Mouse (Mus musculus) splenic B cell, adult 2 months (primary cell): ENCODE measurements around the gene H1foo.

Experiments
- DNase-seq: peaks from one replicate; pipeline ENCODE4 v3.0.0-alpha.2; 2011; ENCODE audit warnings: low read depth, low spot score
- H3K27me3 ChIP-seq: 2 replicates; pipeline ENCODE4 v1.6.1; 2012; ENCODE audit warnings: mild to moderate bottlenecking, low read length, moderate library complexity, mixed read lengths; ENCODE audit not compliant: control insufficient read depth, poor library complexity, insufficient read depth, severe bottlenecking
- H3K36me3 ChIP-seq: 2 replicates; pipeline ENCODE4 v1.6.1; 2012; ENCODE audit warnings: mild to moderate bottlenecking, low read length, moderate library complexity, mixed read lengths; ENCODE audit not compliant: control insufficient read depth, poor library complexity, insufficient read depth, severe bottlenecking

H1foo gene

GRCm38 (mm10) chr6:115914511-115915202, 30.1 kb upstream of the H1foo start:
- Histone ChIP-seq H3K27me3 (no peaks in the 10 kb centered on the region), H3K36me3 (no peaks in the 10 kb centered on the region)
- DNase-seq, result no peak

- Histone ChIP-seq H3K36me3 (no peaks in the 10 kb centered on the region), H3K27me3 (no peaks in the 10 kb centered on the region)
- DNase-seq, result no peak
Observed at GRCm38 (mm10) chr6:115915601-115916445, 28.9 kb upstream of the H1foo start.

DNA sequence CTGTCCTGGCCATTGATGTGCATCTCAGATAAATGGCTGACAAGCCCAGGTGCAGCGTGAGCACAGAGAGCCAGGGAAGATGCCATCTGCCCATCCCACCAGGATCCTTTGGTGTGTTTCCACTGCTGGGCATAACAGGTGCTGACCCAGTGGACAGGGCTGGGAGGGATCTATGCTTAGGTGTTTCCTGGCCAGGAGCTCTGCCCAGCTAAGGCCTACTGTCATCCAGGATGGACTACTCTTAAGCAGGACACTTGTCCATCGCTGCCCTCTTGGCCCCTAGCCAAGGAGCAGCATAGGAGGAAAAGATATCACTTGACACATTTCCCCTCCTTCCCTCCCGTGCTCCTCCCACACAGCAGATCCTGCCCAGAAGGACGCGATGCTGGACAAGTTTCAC, 28.1 kb upstream of the H1foo start:
- no peak for DNase-seq

GRCm38 (mm10) chr6:115918615-115919014, 26.1 kb upstream of the H1foo start:
- Histone ChIP-seq H3K27me3 (no peaks in the 10 kb centered on the region), H3K36me3 (no peaks in the 10 kb centered on the region)
- DNase-seq, result no peak

More for the DNA sequence above, 28.1 kb upstream of the H1foo start:
- Histone ChIP-seq H3K27me3 (no peaks in the 10 kb centered on the region), H3K36me3 (no peaks in the 10 kb centered on the region)

DNA sequence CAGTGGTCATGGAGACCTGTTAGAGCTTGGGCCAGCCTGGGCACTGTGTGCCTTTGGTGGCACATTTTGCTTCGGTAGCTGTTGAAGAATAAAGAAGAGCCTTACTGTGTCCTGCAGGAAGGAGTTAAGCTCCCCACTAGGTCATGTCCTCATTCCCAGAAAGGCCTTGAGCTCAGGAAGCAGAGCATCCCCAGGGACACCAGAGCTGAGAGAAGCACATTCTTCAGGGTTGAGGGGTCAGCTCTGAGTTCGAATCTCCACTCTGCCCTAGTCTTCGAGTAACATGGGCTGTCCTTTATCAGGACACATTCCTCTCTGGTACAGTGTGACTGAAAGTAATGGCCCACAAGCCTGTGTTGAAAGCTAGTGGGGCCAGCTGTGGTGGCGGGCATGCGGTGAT, 24.9 kb upstream of the H1foo start:
- H3K36me3 ChIP-seq, result no peaks in the 10 kb centered on the region
- no peak for DNase-seq
- no peaks in the 10 kb centered on the region for H3K27me3 ChIP-seq

GRCm38 (mm10) chr6:115924829-115925228, 19.9 kb upstream of the H1foo start:
- no peaks in the 10 kb centered on the region for H3K27me3 ChIP-seq
- DNase-seq, result no peak
- H3K36me3 ChIP-seq, result no peaks in the 10 kb centered on the region

GRCm38 (mm10) chr6:115926416-115926815, 18.3 kb upstream of the H1foo start:
- Histone ChIP-seq H3K36me3 (no peaks in the 10 kb centered on the region), H3K27me3 (no peaks in the 10 kb centered on the region)
- DNase-seq, result no peak

- no peak for DNase-seq
- H3K27me3 ChIP-seq, result no peaks in the 10 kb centered on the region
- no peaks in the 10 kb centered on the region for H3K36me3 ChIP-seq
Observed at GRCm38 (mm10) chr6:115927292-115928242, 17.2 kb upstream of the H1foo start.

DNA sequence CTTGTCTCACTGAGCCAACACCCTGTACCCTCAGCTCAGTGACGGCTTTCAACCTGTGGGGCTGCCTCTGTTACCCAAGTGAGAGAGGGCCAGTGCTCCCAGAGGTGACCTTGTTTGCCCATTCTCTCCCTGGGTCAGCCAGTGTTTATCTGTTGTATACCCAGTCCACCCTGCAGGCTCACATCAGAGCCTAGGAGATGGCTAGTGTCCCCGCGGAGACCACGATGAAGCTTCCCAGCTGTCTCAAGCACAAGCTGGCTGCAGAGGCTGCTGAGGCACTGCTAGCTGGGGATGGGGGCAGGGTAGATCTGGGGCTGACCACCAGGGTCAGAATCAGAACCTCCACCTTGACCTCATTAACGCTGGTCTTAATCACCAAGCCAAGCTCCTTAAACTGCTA, 14.7 kb upstream of the H1foo start:
- no peaks in the 10 kb centered on the region for H3K36me3 ChIP-seq
- DNase-seq, result no peak

DNA sequence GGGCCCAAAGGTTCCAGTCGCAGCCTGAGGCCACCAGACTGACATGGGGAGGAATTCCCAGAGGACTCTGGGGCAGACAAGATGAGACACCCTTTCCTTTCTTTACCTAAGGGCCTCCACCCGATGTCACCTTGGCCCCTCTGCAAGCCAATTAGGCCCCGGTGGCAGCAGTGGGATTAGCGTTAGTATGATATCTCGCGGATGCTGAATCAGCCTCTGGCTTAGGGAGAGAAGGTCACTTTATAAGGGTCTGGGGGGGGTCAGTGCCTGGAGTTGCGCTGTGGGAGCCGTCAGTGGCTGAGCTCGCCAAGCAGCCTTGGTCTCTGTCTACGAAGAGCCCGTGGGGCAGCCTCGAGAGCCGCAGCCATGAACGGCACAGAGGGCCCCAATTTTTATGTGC, 13.1 kb upstream of the H1foo start, which contains the start of gene Rho:
TSS of gene Rho (plus strand) at position 110 of the 400 bp plus-strand sequence.
- Histone ChIP-seq H3K27me3 (no peaks in the 10 kb centered on the region), H3K36me3 (no peaks in the 10 kb centered on the region)
- no peak for DNase-seq

More for the DNA sequence above, 14.7 kb upstream of the H1foo start:
- H3K27me3 ChIP-seq, result no peaks in the 10 kb centered on the region

GRCm38 (mm10) chr6:115932391-115932790, 12.3 kb upstream of the H1foo start:
- no peaks in the 10 kb centered on the region for H3K27me3 ChIP-seq
- no peaks in the 10 kb centered on the region for H3K36me3 ChIP-seq
- DNase-seq, result no peak

GRCm38 (mm10) chr6:115935544-115935943, 9.2 kb upstream of the H1foo start:
- H3K27me3 ChIP-seq, result no peaks in the 10 kb centered on the region
- no peaks in the 10 kb centered on the region for H3K36me3 ChIP-seq
- DNase-seq, result no peak

DNA sequence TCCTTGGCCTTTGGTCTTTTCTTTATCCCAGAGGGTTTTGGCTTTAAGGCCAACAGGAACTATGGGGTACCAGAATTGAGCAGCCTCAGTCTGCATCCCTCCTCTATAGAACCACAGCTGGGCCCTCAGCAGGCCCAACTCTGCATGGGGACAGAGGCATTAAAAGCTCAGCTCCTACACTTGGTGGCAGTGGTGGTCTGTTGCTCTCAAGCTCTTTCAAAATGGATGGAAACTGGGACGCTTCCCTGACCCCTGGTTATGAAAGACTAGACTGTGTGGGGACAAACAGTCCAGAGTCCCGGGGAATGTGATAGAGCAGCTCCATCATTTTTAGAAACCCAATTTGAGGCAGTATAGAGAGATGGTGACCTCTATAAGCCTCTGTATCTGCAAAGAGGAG, 6.7 kb upstream of the H1foo start:
- DNase-seq, result no peak
- Histone ChIP-seq H3K27me3 (no peaks in the 10 kb centered on the region), H3K36me3 (no peaks in the 10 kb centered on the region)

- no peaks in the 10 kb centered on the region for H3K36me3 ChIP-seq
- DNase-seq, result no peak
- no peaks in the 10 kb centered on the region for H3K27me3 ChIP-seq
Observed at GRCm38 (mm10) chr6:115938798-115939197, 5.9 kb upstream of the H1foo start.
